Mouse (Mus musculus): ENCODE results near the gene Mfap2. TPM values are rescaled to one million over a fixed set of nuclear protein-coding genes. Genes with fewer than 3 reads are reported as not detected.

The Mfap2 gene
- polyA plus RNA-seq, 1 experiment = 200 TPM

GRCm38 (mm10) chr4:141010526-141010925 lies 308 bp downstream of the Mfap2 start:
- H3K27ac ChIP-seq (ENCODE audit: insufficient read depth, low read length) = peak overlapping the region; percentile 77
- TF ChIP-seq CTCF (IDR thresholded peaks at IDR 0.05; ENCODE audit: borderline replicate concordance, insufficient read depth, low read length) (no peak), POLR2A (IDR thresholded peaks at IDR 0.05; ENCODE audit: low read depth, low read length) (peak; percentile 73)
- H3K4me1 ChIP-seq (ENCODE audit: control insufficient read depth, insufficient read depth, low read length) = 0 out of 2 replicates have a peak, but pooled peaks cover 5% of the 10 kb centered on the region
- H3K4me3 ChIP-seq (ENCODE audit: insufficient read depth, low read length) = peak overlapping the region; percentile 71

DNA sequence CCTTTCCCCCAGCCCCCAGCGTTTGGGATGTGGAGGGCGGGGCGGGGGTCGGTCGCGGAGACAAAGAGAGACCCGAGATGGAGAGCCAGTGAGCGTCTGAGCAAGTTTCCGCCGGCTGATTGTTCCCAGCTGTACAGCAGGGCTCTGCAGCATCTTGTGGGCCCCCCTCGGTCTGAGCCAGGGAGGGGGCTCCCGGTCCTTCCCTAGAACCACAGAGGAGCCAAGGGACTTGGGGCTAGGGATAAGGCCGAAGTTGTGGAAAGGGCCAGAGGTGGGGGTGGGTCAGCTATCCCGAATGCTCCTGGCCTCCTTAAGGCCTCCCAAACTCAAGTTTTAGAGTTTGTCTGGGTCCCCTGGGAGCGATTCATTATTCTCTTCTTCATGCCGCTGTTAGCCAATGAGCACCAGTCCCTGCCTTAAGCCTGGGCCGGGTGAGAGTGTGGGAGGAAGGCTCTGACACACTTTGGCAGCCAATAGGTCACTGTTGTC lies 767 bp downstream of the Mfap2 start:
- Histone ChIP-seq H3K4me3 (ENCODE audit: insufficient read depth, low read length) (peak overlapping the region; percentile 71), H3K27ac (ENCODE audit: insufficient read depth, low read length) (peak overlapping the region; percentile 77), H3K4me1 (ENCODE audit: control insufficient read depth, insufficient read depth, low read length) (0 out of 2 replicates have a peak, but pooled peaks cover 5% of the 10 kb centered on the region)
- TF ChIP-seq POLR2A (IDR thresholded peaks at IDR 0.05; ENCODE audit: low read depth, low read length) (peak; percentile 46; the same call in 1 of the 2 replicates), CTCF (IDR thresholded peaks at IDR 0.05; ENCODE audit: borderline replicate concordance, insufficient read depth, low read length) (no peak)

GRCm38 (mm10) chr4:141011556-141012328 lies 1.5 kb downstream of the Mfap2 start:
- peak overlapping the region; percentile 71 for H3K4me3 ChIP-seq (ENCODE audit: insufficient read depth, low read length)
- H3K27ac ChIP-seq (ENCODE audit: insufficient read depth, low read length) = peak overlapping the region; percentile 77; the same call in 1 of the 2 replicates
- 0 out of 2 replicates have a peak, but pooled peaks cover 5% of the 10 kb centered on the region for H3K4me1 ChIP-seq (ENCODE audit: control insufficient read depth, insufficient read depth, low read length)
- TF ChIP-seq POLR2A (IDR thresholded peaks at IDR 0.05; ENCODE audit: low read depth, low read length) (0 out of 2 replicates have a peak, but pooled peaks have one; percentile 15), CTCF (IDR thresholded peaks at IDR 0.05; ENCODE audit: borderline replicate concordance, insufficient read depth, low read length) (no peak)

- H3K4me1 ChIP-seq (ENCODE audit: control insufficient read depth, insufficient read depth, low read length) = 0 out of 2 replicates have a peak, but pooled peaks cover 5% of the 10 kb centered on the region
Measured at GRCm38 (mm10) chr4:141012558-141012957, 2.3 kb downstream of the Mfap2 start.

GRCm38 (mm10) chr4:141014114-141014513 lies 3.9 kb downstream of the Mfap2 start:
- TF ChIP-seq POLR2A (IDR thresholded peaks at IDR 0.05; ENCODE audit: low read depth, low read length) (no peak), CTCF (IDR thresholded peaks at IDR 0.05; ENCODE audit: borderline replicate concordance, insufficient read depth, low read length) (no peak)
- no peak overlapping the region for H3K4me3 ChIP-seq (ENCODE audit: insufficient read depth, low read length)
- H3K27ac ChIP-seq (ENCODE audit: insufficient read depth, low read length) = no peak overlapping the region
- H3K4me1 ChIP-seq (ENCODE audit: control insufficient read depth, insufficient read depth, low read length) = 0 out of 2 replicates have a peak, but pooled peaks cover 5% of the 10 kb centered on the region

More at GRCm38 (mm10) chr4:141012558-141012957, 2.3 kb downstream of the Mfap2 start:
- TF ChIP-seq CTCF (IDR thresholded peaks at IDR 0.05; ENCODE audit: borderline replicate concordance, insufficient read depth, low read length) (no peak), POLR2A (IDR thresholded peaks at IDR 0.05; ENCODE audit: low read depth, low read length) (no peak)
- Histone ChIP-seq H3K4me3 (ENCODE audit: insufficient read depth, low read length) (no peak overlapping the region), H3K27ac (ENCODE audit: insufficient read depth, low read length) (no peak overlapping the region)

- Histone ChIP-seq H3K4me3 (ENCODE audit: insufficient read depth, low read length) (no peak overlapping the region), H3K4me1 (ENCODE audit: control insufficient read depth, insufficient read depth, low read length) (0 out of 2 replicates have a peak, but pooled peaks cover 4% of the 10 kb centered on the region), H3K27ac (ENCODE audit: insufficient read depth, low read length) (no peak overlapping the region)
- no peak for TF ChIP-seq POLR2A (IDR thresholded peaks at IDR 0.05; ENCODE audit: low read depth, low read length)
- TF ChIP-seq CTCF (IDR thresholded peaks at IDR 0.05; ENCODE audit: borderline replicate concordance, insufficient read depth, low read length) = no peak
Measured at GRCm38 (mm10) chr4:141014856-141015255, 4.6 kb downstream of the Mfap2 start.

DNA sequence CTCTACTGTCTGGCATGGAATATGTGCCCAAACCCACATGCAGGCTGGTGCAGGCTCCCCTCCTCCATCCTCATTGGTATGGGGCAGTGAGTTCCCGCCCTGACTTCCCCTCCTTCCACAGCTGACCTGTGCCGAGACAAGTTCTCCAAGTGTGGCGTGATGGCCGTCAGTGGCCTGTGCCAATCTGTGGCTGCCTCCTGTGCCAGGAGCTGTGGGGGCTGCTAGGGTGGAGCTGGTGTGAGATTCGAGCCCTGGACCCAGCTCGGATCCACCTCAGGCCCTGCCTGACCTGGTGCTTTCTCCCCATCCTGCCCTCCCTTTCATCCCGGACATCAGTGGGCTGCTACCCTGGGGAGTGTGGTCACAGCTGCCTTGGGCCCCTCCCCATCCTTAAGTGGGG lies 5.1 kb downstream of the Mfap2 start:
- no peaks in the 10 kb centered on the region for H3K4me1 ChIP-seq (ENCODE audit: control insufficient read depth, insufficient read depth, low read length)
- H3K4me3 ChIP-seq (ENCODE audit: insufficient read depth, low read length) = no peak overlapping the region
- no peak overlapping the region for H3K27ac ChIP-seq (ENCODE audit: insufficient read depth, low read length)
- TF ChIP-seq POLR2A (IDR thresholded peaks at IDR 0.05; ENCODE audit: low read depth, low read length) = no peak
- no peak for TF ChIP-seq CTCF (IDR thresholded peaks at IDR 0.05; ENCODE audit: borderline replicate concordance, insufficient read depth, low read length)

DNA sequence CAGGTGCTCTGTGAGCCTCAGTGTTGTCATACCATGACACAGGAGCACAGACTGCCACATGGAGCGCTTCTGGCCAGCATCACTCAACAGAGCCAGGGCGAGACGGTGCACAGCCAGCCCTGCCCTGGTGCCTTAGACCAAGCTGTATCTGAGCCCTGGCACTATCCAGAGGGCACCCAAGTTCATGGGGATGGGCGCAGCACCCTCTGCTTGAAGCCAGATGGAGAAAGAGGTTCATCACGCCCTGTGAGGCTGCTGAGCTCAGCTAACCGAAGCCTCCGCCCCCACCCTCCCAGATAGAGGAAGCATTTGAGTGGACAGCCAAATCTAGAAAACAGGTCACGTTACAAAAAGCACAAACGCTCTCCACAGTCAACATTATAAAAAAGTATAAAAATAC lies 6.1 kb downstream of the Mfap2 start:
- Histone ChIP-seq H3K4me3 (ENCODE audit: insufficient read depth, low read length) (no peak overlapping the region), H3K27ac (ENCODE audit: insufficient read depth, low read length) (no peak overlapping the region), H3K4me1 (ENCODE audit: control insufficient read depth, insufficient read depth, low read length) (no peaks in the 10 kb centered on the region)
- TF ChIP-seq CTCF (IDR thresholded peaks at IDR 0.05; ENCODE audit: borderline replicate concordance, insufficient read depth, low read length) (no peak), POLR2A (IDR thresholded peaks at IDR 0.05; ENCODE audit: low read depth, low read length) (no peak)

DNA sequence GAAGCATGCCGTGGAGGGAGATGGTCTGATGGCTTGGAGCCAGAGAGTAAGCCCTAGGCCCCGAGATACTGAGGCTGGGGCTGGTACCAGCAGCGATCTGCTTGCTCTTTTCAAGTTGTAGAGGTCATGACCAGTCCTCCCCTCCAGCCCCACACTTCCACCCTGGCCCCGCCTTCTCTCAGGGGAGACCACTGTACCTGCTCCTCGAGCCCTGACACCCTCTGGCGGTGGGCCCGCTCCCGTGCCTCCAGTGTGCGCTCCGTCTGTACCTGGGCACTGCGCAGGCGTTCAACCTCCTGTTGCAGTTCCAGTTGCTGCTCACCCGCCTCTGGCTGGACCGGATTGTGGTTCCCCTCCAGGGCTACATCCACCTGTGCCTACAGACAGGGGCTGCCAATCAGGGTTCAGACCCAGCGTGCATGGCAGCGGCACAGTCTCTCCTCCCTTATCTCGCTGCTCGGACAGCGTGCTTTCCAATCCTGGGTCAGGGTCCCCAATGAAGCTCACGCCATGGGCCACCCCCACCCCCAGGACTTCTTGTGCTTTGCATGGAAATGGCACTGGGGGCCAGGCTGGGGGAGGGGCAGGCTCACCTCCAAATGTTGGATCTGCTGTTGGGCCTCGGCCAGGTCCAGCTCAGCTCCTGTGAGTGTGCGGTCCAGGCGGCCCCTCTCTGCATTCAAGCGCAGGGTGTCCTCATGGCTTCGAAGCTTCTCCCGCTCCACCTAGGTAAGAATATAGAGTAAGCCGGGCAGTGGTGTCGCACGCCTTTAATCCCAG lies 7.6 kb downstream of the Mfap2 start:
- no peak overlapping the region for H3K4me3 ChIP-seq (ENCODE audit: insufficient read depth, low read length)
- no peaks in the 10 kb centered on the region for H3K4me1 ChIP-seq (ENCODE audit: control insufficient read depth, insufficient read depth, low read length)
- TF ChIP-seq POLR2A (IDR thresholded peaks at IDR 0.05; ENCODE audit: low read depth, low read length) (no peak), CTCF (IDR thresholded peaks at IDR 0.05; ENCODE audit: borderline replicate concordance, insufficient read depth, low read length) (no peak)
- no peak overlapping the region for H3K27ac ChIP-seq (ENCODE audit: insufficient read depth, low read length)

Data from embryonic fibroblast, embryonic 13.5 days (primary cell).